In genomic region chr12:81567931-81568330, GRCm38 (mm10) we compare ENCODE assay signal across 20 mouse cellular contexts.
"Had no signal": no experiment of that assay in that cellular context is flagged by ENCODE, and none has a peak within 500 bp of the region (broad histone marks: within the 10 kb centered on the region; RNA-seq: fewer than 3 reads in every experiment).

No protein-coding gene starts in this region.

- H3K9me3 ChIP-seq: limb, embryonic 12.5 days; limb, embryonic 15.5 days; lung, embryonic 15.5 days; megakaryocyte, embryonic 14.5 days had no signal

- H3K4me2 ChIP-seq: limb, embryonic 12.5 days; limb, embryonic 15.5 days; lung, embryonic 15.5 days; midbrain, embryonic 11.5 days had no signal

- H3K9ac ChIP-seq: limb, embryonic 12.5 days; limb, embryonic 15.5 days; lung, embryonic 15.5 days had no signal

- DNase-seq: kidney, adult 18-20 months; kidney, adult 9 months; kidney, postnatal 14 days; kidney, postnatal 4 days; left cerebral cortex, postnatal 4 days; lung, adult 18-20 months; lung, postnatal 10 days; lung, postnatal 36 days; midbrain, embryonic 14.5 days; right cerebral cortex, postnatal 14 days; right cerebral cortex, postnatal 4 days; thymus, adult 18-20 months; thymus, postnatal 4 days had no signal

- H3K27ac ChIP-seq: limb, embryonic 12.5 days; limb, embryonic 15.5 days; lung, embryonic 15.5 days; stomach, postnatal 0 days had no signal

- H3K27me3 ChIP-seq: limb, embryonic 12.5 days; limb, embryonic 15.5 days; lung, embryonic 15.5 days; megakaryocyte, embryonic 14.5 days had no signal

- H3K4me1 ChIP-seq: limb, embryonic 12.5 days; limb, embryonic 15.5 days; lung, embryonic 15.5 days; megakaryocyte, embryonic 14.5 days had no signal

- H3K4me3 ChIP-seq: limb, embryonic 12.5 days; limb, embryonic 15.5 days; lung, embryonic 15.5 days; megakaryocyte, embryonic 14.5 days had no signal

- ATAC-seq: intestine, embryonic 16.5 days had no signal
